Mouse (Mus musculus) testis, postnatal 10 days (tissue): Measurements from ENCODE around the gene Cib3.
A peak's percentile ranks its signal among the peaks of the same experiment; 100 is the strongest.

Experiments used
- DNase-seq: peaks from one replicate; pipeline ENCODE4 v3.0.0; 2021; ENCODE audit warnings: low spot score

Cib3 gene

DNA sequence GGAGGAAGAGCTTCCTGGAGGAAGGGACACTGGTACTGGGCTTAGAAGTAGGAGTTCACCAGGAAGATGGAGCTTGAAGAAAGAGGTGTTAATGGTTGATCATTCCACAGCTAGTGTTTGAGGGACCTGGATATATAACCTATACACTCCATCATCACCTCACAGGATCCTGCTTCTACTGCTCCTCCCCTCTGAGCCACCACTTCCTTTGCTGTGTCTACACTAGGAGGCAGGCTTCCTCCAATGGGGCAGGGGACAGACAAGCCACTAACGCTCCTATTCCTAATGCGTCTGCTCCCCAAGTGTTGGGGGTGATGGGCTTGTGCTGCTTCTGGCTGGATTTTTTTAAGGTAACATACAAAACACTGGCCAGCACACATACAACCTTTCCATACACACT lies 1.9 kb downstream of the Cib3 start:
- no peak for DNase-seq

DNA sequence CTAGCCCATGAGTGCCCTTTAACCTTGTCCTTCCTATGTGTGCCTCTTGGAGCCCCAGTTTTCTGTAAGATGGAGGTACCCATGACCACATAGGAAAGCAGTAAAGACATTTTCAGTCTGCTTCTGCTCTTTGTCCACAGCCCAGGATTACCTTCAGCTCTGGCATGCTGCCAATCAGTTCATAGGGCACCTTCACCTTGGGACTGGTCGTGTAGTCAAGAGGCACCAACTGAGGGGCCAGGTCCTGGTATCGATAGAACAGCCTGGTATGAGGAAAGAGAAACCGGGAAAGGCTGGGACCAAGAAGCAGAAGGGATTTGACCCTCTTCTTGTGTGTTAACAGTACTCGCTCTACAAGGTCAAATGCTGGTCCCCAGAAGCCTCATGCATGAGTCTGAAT lies 2.4 kb downstream of the Cib3 start:
- no peak for DNase-seq

DNA sequence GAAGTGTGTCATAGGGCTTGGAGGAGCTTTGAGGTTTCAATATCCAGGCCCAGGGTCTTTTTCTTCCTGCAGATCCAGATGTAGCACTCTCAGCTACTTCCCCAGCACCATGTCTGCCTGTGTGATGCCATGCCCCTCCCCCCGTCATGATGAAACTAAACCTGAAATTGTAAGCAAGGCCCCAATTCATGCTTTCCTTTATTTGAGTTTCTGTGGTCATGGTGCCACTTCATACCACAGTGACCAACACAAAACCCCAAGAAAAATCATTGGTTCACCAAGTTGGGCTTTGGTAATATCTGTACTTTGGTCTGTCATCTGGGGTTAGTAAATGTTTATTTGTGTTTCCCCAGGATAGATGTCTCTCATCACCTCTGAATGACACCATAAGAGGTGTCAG lies 4.1 kb downstream of the Cib3 start:
- no peak for DNase-seq

DNA sequence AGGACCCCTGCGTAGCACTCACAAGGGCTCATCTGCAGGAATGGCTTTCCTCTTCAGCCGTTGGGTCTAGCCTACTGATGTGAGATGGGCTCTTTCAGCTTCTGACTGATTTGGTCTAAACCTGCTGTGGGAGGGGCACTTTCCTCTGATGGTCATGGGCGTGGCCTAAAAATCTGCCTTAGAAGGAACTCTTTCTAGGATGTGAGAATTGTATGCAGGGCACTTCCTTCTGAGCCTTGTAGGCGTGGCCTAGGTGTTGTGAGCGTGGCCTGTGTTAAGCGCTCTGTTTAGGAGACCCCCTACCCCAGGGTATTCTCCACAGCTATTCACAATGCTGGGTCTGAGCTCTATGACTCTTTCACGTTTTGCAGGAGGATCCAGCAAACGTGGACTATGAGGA lies 14.6 kb downstream of the Cib3 start:
- no peak for DNase-seq

DNA sequence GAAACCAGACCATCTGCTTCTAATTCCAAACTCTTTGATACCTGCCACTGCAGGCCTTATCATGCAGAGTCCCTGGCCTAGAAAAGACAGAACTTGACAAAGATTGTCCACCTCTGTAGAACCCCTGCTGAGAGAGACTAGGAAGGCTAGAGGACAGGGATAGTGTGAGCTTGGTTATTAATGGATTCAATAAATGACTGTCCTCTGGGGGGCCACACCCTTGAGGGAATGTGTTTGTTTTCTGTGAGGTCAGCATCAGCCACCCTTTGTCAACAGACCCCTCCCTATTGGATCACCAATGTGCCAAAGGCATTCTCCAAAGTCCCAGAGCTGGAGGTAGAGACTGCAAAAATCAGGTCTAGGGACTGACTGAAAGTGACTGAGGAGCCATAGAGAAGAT lies 20.6 kb downstream of the Cib3 start:
- DNase-seq, result no peak

DNA sequence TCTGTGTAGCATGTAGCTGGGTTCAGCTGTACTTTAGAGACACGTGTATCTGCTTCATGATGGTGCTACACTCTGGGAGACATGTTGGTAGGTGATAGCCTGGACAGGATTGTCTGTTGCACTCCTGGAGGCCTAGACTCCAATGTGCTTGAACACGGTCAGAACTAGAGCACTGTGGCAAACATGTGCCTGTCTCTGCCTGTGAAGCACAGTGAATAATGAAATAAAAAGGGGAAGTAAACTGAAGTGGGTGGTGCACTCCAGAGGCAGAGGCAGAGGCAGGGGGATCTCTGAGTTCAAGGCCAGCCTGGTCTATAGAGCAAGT lies 22.5 kb downstream of the Cib3 start:
- no peak for DNase-seq

DNA sequence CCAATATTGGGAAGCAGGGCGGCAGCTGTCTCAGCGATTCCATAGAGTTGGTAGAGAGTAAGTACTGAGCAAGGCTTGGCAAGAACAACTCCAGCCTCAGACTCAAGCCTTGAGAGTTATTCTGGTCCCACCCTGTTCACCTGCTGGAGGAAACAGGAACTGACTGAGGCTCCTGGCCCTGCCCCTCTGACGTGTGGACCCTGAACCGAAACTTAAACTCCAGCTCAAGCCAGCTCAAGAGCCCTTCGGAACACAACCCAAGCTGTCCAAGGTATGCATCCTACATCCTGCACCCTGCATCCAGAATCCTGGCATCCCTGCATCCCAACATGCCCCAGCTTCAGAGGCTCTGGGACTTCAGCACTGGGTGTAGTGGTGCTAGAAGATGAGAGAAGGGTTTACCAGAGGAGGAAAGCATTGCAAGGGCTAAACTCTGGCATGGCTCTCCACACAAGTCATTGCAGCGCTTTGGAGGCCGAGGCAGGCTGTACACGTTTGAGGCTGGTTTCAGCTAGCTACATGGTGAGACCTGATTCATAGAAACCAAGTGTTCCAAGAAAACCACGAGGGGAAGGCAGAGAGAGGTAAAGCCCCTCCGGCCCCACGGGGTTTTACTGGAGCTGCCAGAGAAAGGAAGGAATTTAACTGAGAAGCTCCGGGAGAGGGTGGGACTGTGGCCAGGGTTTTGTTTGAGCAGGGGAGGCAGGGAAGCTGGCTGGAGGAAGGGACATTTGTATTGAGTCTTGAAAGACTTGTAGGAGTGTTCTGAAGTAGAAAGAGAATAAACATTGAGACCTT lies 23.0 kb downstream of the Cib3 start, which contains the start of gene Hsh2d:
Hsh2d (plus strand) TSS at position 222 of the 798 bp plus-strand sequence.
- no peak for DNase-seq

DNA sequence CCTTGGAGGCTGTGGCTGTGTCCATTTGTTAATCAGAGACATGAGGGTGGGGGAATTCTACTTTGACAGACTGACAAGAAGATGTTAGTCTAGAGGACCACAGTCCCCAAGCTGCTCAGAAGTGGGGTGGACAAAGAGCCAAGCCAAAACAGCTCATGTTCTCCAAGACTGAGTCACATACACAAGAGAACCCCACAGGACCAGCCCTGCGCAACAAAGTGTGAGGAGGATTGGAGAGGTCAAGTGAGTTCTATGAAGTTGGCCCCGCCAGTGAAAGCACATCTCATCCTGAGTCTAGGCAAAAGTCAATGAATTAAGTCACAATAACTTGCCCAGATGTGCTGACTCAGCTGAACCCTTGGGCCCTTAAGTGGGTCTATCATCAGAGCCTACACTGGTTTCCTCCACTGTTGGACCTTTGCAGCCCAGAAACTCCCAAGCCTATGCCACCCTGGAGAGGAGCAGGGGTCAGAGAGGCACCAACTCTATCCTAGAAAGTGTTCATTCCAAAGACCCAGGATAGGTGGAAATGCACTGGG lies 24.8 kb downstream of the Cib3 start:
- no peak for DNase-seq

DNA sequence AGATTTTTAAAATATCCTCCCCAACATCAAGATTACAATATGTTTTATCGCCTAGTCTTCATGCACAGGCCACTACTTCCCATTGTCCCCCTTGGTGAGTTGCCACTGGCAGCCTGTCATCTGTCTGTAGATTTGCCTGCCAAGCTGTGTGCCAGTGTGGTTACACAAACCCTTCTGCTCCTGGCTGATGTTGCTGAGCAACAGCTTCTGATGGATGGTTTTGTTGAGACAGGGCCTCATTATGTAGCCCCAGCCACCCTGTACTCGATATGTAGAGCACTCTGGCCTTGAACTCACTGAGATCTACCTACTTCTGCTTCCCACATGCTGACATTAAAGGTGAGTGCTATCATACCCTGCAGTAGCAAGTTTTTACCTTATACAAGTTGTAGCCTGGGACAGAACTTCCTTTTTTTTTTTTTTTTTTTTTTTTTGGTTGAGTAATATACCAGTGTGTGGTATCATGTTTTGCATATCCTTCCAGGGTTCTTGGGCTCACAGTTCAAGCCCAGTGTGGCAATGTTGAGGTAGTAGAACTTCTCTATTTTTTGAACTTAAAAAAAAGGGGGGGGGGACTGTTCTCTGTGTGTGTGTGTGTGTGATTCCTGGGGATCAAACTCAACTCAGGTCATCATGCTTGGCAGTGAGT lies 29.0 kb downstream of the Cib3 start:
- DNase-seq, result no peak

DNA sequence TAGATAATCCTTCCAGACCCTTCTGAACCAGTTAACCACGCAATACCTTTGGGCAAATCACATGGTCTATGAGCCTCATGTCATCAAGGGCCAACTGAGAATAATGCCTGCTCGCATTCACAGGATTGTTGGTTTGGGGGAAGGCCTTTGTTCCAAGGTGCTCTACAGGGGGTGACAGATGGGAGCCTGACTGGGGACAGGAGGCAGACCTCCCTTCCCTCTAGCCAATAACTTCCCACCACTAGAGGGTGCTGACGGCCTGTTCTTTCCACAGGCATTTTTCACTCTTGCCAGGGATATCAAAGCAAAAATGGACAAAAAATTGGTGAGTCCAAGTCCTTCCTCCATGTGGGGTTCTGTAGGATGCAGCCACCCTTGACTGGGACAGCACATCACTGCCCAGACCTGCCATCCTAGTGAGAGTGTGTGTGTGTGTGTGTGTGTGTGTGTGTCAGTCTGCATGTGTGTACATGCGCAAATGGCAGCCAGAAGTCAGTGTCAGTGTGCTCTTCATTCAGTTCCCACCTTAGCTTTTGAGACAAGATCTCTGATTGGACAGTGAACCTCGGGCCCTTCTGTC lies 35.2 kb downstream of the Cib3 start:
- peak; percentile 87 for DNase-seq

DNA sequence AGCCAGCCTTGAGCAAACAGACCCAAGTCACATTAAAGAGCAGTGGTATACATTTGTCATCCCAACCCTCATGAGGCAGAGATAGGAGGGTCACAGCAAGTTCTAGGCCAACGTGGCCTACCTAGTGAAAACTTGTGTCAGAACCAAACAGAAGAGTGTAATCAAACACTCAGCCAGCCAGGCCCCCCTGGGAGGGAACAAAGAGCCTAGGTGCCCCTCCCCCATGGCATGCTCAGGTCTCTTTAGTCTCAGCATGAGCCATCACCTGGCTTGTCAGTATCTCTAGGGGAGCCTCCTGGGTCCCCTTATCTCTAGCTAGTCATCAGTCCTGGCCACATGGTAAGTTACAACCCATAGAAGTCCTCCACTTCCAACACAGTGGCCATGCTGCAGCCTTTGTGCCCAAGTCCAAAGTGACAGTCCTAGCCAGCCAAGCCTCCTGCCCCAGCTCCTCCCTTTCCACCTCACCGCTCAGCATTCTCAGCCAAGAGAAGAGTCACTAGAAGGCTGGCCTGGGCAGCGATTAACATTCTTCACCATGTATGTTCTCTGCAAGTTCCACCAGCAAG lies 42.9 kb downstream of the Cib3 start:
- no peak for DNase-seq

DNA sequence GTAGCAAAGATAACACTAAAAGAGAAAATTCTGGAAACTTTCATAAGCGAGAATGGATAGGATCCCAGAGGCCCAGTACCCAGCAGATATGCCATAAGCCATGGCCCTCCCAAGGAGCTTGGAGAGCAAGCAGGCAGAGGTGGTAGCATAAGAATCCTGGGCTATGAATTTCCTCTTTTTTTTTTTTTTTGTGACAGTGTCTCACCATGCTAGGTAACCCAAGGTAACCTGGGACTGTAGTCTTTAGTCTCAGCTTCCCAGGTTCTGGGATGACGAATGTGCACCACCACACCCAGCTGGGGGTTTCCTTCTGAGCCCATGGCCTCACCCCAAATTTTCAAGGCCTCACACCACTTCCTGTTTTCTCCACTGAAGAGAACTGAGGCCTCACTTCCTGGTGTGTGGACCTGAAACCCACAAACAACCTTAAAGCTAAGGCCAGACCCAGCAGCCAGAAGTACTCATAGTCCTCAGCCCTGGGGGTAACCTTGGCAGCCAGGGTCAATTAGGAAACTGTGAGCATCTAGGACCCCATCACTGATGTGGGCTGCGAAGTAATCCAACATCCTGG lies 43.5 kb downstream of the Cib3 start:
- no peak for DNase-seq

DNA sequence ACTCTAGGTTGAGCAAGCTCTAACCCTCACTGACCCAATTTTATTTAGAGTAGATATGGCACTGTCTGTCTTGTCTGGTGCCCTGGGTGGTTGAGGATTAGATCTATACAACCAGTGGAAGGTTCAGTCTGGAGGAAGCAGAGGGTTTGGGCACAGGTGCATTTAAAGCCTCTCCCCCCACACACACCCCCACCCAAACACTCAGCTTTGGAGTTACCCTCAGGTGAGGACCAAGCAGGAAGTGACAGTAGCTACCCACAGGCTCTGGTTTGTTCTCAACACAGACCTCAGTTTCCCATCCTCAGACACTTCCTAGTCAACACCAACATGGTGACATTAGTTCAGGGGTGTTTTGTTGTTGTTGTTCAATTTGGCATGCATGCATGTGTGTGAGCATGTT lies 49.8 kb downstream of the Cib3 start:
- no peak for DNase-seq

DNA sequence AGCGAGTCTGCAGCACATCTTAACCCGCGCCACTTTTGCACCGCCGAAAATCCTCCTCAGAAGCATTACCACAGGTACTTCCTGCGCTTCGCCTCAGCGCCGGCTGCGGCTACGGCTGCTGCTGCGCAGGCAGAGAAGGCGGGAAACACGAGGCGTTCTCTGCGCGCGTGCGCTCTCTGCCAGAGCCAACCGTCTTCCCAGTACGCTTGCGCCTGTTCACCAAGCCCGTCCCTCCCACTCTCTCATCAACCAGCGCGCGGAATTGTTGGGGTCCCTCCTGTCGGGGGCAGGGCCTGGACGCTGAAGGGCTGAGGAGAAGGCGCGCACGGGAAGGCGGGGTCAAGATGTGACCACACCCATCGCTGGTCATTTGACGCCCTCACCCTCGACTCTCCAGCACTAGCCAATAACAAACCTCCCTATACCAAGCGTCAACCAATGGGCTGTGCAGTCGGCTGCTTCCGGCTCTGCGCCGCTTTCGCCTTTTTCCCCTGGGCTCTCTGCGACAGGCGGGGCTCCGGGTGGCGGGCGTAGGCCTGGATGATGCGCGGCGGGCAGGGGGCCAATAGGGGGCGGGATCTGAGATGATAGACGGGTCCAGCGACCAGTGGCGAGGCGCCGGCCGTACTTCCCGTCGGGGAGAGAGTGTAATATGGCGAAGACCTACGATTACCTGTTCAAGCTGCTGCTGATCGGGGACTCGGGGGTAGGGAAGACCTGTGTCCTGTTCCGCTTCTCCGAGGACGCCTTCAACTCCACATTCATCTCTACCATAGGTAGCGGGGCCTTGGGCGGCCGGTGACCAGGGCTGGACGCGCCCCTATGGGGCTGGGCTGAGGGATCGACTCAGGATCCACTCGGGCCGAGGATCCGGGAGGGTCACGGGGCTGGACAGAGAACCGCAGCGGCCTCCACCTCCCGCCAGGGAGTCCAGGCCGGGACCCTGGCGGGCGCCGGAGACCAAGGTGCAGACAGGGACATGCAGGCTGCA lies 51.6 kb downstream of the Cib3 start, which contains the start of gene Rab8a:
Rab8a (plus strand) TSS at position 494 of the 991 bp plus-strand sequence.
- peak; percentile 100 for DNase-seq

DNA sequence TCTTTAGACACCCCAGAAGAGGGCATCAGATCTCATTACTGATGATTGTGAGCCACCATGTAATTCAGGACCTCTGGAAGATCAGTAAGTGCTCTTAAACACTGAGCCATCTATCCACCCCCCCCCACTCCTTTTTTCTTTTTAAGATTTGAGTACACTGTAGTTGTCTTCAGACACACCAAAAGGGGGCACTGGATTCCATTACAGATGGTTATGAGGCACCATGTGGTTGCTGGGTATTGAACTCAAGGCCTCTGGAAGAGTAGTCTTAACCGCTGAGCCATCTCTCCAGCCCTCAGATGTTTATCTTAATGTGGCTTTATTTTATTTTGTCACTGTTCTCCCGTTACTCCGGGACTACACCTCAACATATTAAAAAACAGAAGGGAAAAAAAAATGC lies 52.6 kb downstream of the Cib3 start:
- DNase-seq, result no peak

DNA sequence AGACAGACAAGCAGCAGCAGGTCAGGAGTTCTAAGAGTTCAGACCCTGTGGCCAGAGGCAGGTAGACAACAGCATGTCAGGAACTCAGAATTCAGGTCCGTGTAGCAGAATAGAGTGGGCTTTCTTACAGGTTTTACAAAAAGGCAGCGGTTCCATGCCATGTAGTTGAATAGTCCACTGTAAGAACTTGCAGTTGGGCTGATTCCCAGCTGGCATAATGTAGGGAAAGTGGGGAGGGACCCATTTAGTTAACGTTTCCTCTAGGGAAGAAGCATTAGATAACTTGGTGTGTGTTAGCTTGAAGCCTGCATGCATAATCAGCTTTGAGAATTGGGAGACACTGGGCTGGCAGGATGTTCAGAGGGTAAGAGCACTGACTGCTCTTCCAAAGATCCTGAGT lies 53.9 kb downstream of the Cib3 start:
- DNase-seq, result no peak

DNA sequence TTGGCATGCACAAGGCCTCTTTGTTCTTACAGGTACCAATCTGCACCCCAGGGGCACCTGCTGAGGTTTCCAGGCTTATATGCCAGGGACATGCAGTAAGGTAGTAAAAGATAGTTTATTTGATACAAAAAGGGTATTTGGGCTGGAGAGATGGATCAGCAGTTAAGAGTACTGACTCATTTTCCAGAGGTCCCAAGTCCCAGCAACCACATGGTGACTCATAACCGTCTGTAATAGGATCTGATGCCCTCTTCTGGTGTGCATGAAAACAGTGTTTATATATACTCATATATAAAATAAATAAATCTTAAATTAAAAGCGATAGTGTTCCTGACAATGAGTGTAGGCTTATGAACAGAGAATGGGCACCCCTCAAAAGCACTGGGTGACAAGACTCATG lies 54.5 kb downstream of the Cib3 start:
- no peak for DNase-seq
